Mouse (Mus musculus): ENCODE data around the gene Bloc1s4. TPM values are rescaled to one million over a fixed set of nuclear protein-coding genes. Genes with fewer than 3 reads are reported as not detected.

Bloc1s4 gene
- polyA plus RNA-seq, 1 experiment from 2014 or later = 24.9 TPM

Other genes with a start within 250 kb of the Bloc1s4 start
- 53.9 and 54.8 TPM in 2 replicates for gene Tbc1d14, start 155.4 kb downstream of the Bloc1s4 start, polyA plus RNA-seq (2015; fragmentation: Nextera tagmentation; extraction: Ambion mirVana)
- 18.4 and 20.7 TPM in 2 replicates for gene D5Ertd579e, start 52.6 kb downstream of the Bloc1s4 start, polyA plus RNA-seq (2015; fragmentation: Nextera tagmentation; extraction: Ambion mirVana)
- 396 and 428 TPM in 2 replicates for gene Mrfap1, start 48.1 kb upstream of the Bloc1s4 start, polyA plus RNA-seq (2015; fragmentation: Nextera tagmentation; extraction: Ambion mirVana)
- gene Man2b2, start 82.0 kb upstream of the Bloc1s4 start, polyA plus RNA-seq (2015; fragmentation: Nextera tagmentation; extraction: Ambion mirVana) = 16.0 and 16.2 TPM in 2 replicates
- 0.28 TPM in 1 of 2 replicates, not detected in the other for gene Ppp2r2c, start 119.9 kb upstream of the Bloc1s4 start, polyA plus RNA-seq (2015; fragmentation: Nextera tagmentation; extraction: Ambion mirVana)
- gene Wfs1, start 240.6 kb upstream of the Bloc1s4 start, polyA plus RNA-seq (2015; fragmentation: Nextera tagmentation; extraction: Ambion mirVana) = 21.0 and 21.9 TPM in 2 replicates